Mouse (Mus musculus): ENCODE data around the gene Htra1. TPM values are rescaled to one million over a fixed set of nuclear protein-coding genes. Genes with fewer than 3 reads are reported as not detected.
A peak's percentile ranks its signal among the peaks of the same experiment; 100 is the strongest.

The Htra1 gene
- polyA plus RNA-seq, 1 experiment from 2014 or later, result 26.6 TPM

- H3K27ac ChIP-seq (ENCODE audit: low read depth, low read length), result no peak overlapping the region
- no peak overlapping the region for H3K9ac ChIP-seq (ENCODE audit: low read length)
- no peak for DNase-seq (ENCODE audit: low spot score)
- no peak overlapping the region for H3K4me2 ChIP-seq (ENCODE audit: low read length)
- H3K27me3 ChIP-seq (replicated peaks; ENCODE audit: control insufficient read depth, insufficient read depth, low read length), result no peaks in the 10 kb centered on the region
- no peaks in the 10 kb centered on the region for H3K4me1 ChIP-seq (ENCODE audit: control insufficient read depth, insufficient read depth, low read length)
- no peaks in the 10 kb centered on the region for H3K9me3 ChIP-seq (replicated peaks; ENCODE audit: control insufficient read depth, low read length)
- no peaks in the 10 kb centered on the region for H3K36me3 ChIP-seq (ENCODE audit: control insufficient read depth, insufficient read depth, low read length)
- no peak overlapping the region for H3K4me3 ChIP-seq (ENCODE audit: low read depth, low read length)
- WGBS, result 76% methylated on average over 13 of the region's 13 CpGs
- ATAC-seq, result no peak
Measured at GRCm38 (mm10) chr7:130922981-130923731, 12.8 kb upstream of the Htra1 start.

- no peak overlapping the region for H3K27ac ChIP-seq (ENCODE audit: low read depth, low read length)
- no peak overlapping the region for H3K9ac ChIP-seq (ENCODE audit: low read length)
- ATAC-seq (no peak), DNase-seq (ENCODE audit: low spot score) (no peak)
- no peak overlapping the region for H3K4me2 ChIP-seq (ENCODE audit: low read length)
- no peaks in the 10 kb centered on the region for H3K9me3 ChIP-seq (replicated peaks; ENCODE audit: control insufficient read depth, low read length)
- no peaks in the 10 kb centered on the region; the same call in 1 of the 2 replicates for H3K4me1 ChIP-seq (ENCODE audit: control insufficient read depth, insufficient read depth, low read length)
- H3K36me3 ChIP-seq (ENCODE audit: control insufficient read depth, insufficient read depth, low read length), result no peaks in the 10 kb centered on the region
- no peak overlapping the region for H3K4me3 ChIP-seq (ENCODE audit: low read depth, low read length)
- H3K27me3 ChIP-seq (replicated peaks; ENCODE audit: control insufficient read depth, insufficient read depth, low read length), result peaks cover 17% of the 10 kb centered on the region
- WGBS, result 69% methylated on average over 3 of the region's 3 CpGs
Measured at GRCm38 (mm10) chr7:130930401-130930800, 5.5 kb upstream of the Htra1 start.

- H3K27me3 ChIP-seq (replicated peaks; ENCODE audit: control insufficient read depth, insufficient read depth, low read length), result peaks cover 41% of the 10 kb centered on the region
- H3K9ac ChIP-seq (ENCODE audit: low read length), result no peak overlapping the region
- WGBS, result 87% methylated on average over 9 of the region's 9 CpGs
Measured at GRCm38 (mm10) chr7:130932921-130933320, 3.0 kb upstream of the Htra1 start.

GRCm38 (mm10) chr7:130934654-130935053 lies 1.3 kb upstream of the Htra1 start:
- DNase-seq (ENCODE audit: low spot score), result no peak
- 83% methylated on average over 4 of the region's 4 CpGs for WGBS
- Histone ChIP-seq H3K4me2 (ENCODE audit: low read length) (no peak overlapping the region), H3K4me1 (ENCODE audit: control insufficient read depth, insufficient read depth, low read length) (peaks cover 3% of the 10 kb centered on the region; the same call in 1 of the 2 replicates), H3K27me3 (replicated peaks; ENCODE audit: control insufficient read depth, insufficient read depth, low read length) (peaks cover 48% of the 10 kb centered on the region), H3K36me3 (ENCODE audit: control insufficient read depth, insufficient read depth, low read length) (no peaks in the 10 kb centered on the region), H3K9me3 (replicated peaks; ENCODE audit: control insufficient read depth, low read length) (no peaks in the 10 kb centered on the region), H3K27ac (ENCODE audit: low read depth, low read length) (no peak overlapping the region), H3K4me3 (ENCODE audit: low read depth, low read length) (no peak overlapping the region), H3K9ac (ENCODE audit: low read length) (no peak overlapping the region)
- no peak for ATAC-seq

More at GRCm38 (mm10) chr7:130932921-130933320, 3.0 kb upstream of the Htra1 start:
- Histone ChIP-seq H3K36me3 (ENCODE audit: control insufficient read depth, insufficient read depth, low read length) (no peaks in the 10 kb centered on the region), H3K27ac (ENCODE audit: low read depth, low read length) (no peak overlapping the region), H3K4me3 (ENCODE audit: low read depth, low read length) (no peak overlapping the region), H3K4me2 (ENCODE audit: low read length) (no peak overlapping the region), H3K4me1 (ENCODE audit: control insufficient read depth, insufficient read depth, low read length) (peaks cover 3% of the 10 kb centered on the region; the same call in 1 of the 2 replicates), H3K9me3 (replicated peaks; ENCODE audit: control insufficient read depth, low read length) (no peaks in the 10 kb centered on the region)
- no peak for ATAC-seq
- no peak for DNase-seq (ENCODE audit: low spot score)

- peaks cover 48% of the 10 kb centered on the region for H3K27me3 ChIP-seq (replicated peaks; ENCODE audit: control insufficient read depth, insufficient read depth, low read length)
- H3K4me2 ChIP-seq (ENCODE audit: low read length), result peak overlapping the region; percentile 68
- no peaks in the 10 kb centered on the region for H3K36me3 ChIP-seq (ENCODE audit: control insufficient read depth, insufficient read depth, low read length)
- H3K4me3 ChIP-seq (ENCODE audit: low read depth, low read length), result peak overlapping the region; percentile 50
- peaks cover 3% of the 10 kb centered on the region; the same call in 1 of the 2 replicates for H3K4me1 ChIP-seq (ENCODE audit: control insufficient read depth, insufficient read depth, low read length)
- DNase-seq (ENCODE audit: low spot score), result no peak
- peak overlapping the region; percentile 59; the same call in 1 of the 2 replicates for H3K9ac ChIP-seq (ENCODE audit: low read length)
- WGBS, result 9% methylated on average over 16 of the region's 16 CpGs
- peak; percentile 5; the same call in 1 of the 2 replicates for ATAC-seq
- H3K9me3 ChIP-seq (replicated peaks; ENCODE audit: control insufficient read depth, low read length), result no peaks in the 10 kb centered on the region
- H3K27ac ChIP-seq (ENCODE audit: low read depth, low read length), result no peak overlapping the region
Measured at GRCm38 (mm10) chr7:130935421-130935792, 504 bp upstream of the Htra1 start.

GRCm38 (mm10) chr7:130936472-130936951 lies 601 bp downstream of the Htra1 start:
- Histone ChIP-seq H3K27me3 (replicated peaks; ENCODE audit: control insufficient read depth, insufficient read depth, low read length) (peaks cover 48% of the 10 kb centered on the region), H3K27ac (ENCODE audit: low read depth, low read length) (no peak overlapping the region), H3K36me3 (ENCODE audit: control insufficient read depth, insufficient read depth, low read length) (no peaks in the 10 kb centered on the region), H3K9me3 (replicated peaks; ENCODE audit: control insufficient read depth, low read length) (no peaks in the 10 kb centered on the region), H3K4me2 (ENCODE audit: low read length) (peak overlapping the region; percentile 68), H3K9ac (ENCODE audit: low read length) (peak overlapping the region; percentile 59), H3K4me1 (ENCODE audit: control insufficient read depth, insufficient read depth, low read length) (peaks cover 3% of the 10 kb centered on the region; the same call in 1 of the 2 replicates), H3K4me3 (ENCODE audit: low read depth, low read length) (peak overlapping the region; percentile 50)
- DNase-seq (ENCODE audit: low spot score) (peak; percentile 16), ATAC-seq (peak; percentile 52; the same call in 1 of the 2 replicates)
- WGBS, result 1% methylated on average over 40 of the region's 49 CpGs

GRCm38 (mm10) chr7:130937266-130937841 lies 1.4 kb downstream of the Htra1 start:
- Histone ChIP-seq H3K9me3 (replicated peaks; ENCODE audit: control insufficient read depth, low read length) (no peaks in the 10 kb centered on the region), H3K36me3 (ENCODE audit: control insufficient read depth, insufficient read depth, low read length) (no peaks in the 10 kb centered on the region), H3K27ac (ENCODE audit: low read depth, low read length) (no peak overlapping the region), H3K9ac (ENCODE audit: low read length) (no peak overlapping the region), H3K4me2 (ENCODE audit: low read length) (peak overlapping the region; percentile 68), H3K4me3 (ENCODE audit: low read depth, low read length) (peak overlapping the region; percentile 50; the same call in 1 of the 2 replicates), H3K27me3 (replicated peaks; ENCODE audit: control insufficient read depth, insufficient read depth, low read length) (peaks cover 48% of the 10 kb centered on the region), H3K4me1 (ENCODE audit: control insufficient read depth, insufficient read depth, low read length) (peaks cover 3% of the 10 kb centered on the region; the same call in 1 of the 2 replicates)
- DNase-seq (ENCODE audit: low spot score) (no peak), ATAC-seq (no peak)
- 29% methylated on average over 12 of the region's 12 CpGs for WGBS

- DNase-seq (ENCODE audit: low spot score) (no peak), ATAC-seq (no peak)
- no peaks in the 10 kb centered on the region for H3K9me3 ChIP-seq (replicated peaks; ENCODE audit: control insufficient read depth, low read length)
- H3K4me2 ChIP-seq (ENCODE audit: low read length), result peak overlapping the region; percentile 10; the same call in 1 of the 2 replicates
- peaks cover 48% of the 10 kb centered on the region for H3K27me3 ChIP-seq (replicated peaks; ENCODE audit: control insufficient read depth, insufficient read depth, low read length)
- H3K4me3 ChIP-seq (ENCODE audit: low read depth, low read length), result no peak overlapping the region
- peaks cover 3% of the 10 kb centered on the region; the same call in 1 of the 2 replicates for H3K4me1 ChIP-seq (ENCODE audit: control insufficient read depth, insufficient read depth, low read length)
- no peak overlapping the region for H3K9ac ChIP-seq (ENCODE audit: low read length)
- no peak overlapping the region for H3K27ac ChIP-seq (ENCODE audit: low read depth, low read length)
- 64% methylated on average over 4 of the region's 4 CpGs for WGBS
- H3K36me3 ChIP-seq (ENCODE audit: control insufficient read depth, insufficient read depth, low read length), result no peaks in the 10 kb centered on the region
Measured at GRCm38 (mm10) chr7:130938005-130938404, 2.1 kb downstream of the Htra1 start.
